Mouse (Mus musculus) adipocyte (in vitro differentiated cells): Measurements from ENCODE around the gene Plekha5.

Source experiments
- DNase-seq: peaks from one replicate; pipeline ENCODE4 v3.0.0-alpha.2; 2016; ENCODE audit warnings: low spot score

Plekha5 gene

DNA sequence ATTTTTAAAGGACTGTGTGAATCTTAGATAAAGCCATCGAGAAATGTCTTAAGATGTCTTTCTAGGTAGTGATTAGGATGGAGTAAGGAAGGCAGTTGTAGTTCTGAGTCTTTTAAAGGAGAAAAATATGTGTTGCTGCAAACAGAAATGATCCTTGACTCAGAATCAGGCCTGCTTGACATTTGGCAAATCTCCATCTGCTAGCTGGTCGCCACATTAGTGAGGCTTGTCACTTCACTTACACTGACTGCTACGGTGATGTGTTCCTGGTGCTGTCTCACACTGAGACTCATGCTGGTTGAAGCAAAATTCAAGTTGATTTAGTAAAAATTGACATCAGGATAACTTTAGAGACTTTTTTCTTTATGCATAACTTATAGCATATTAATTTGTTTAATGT lies 32.0 kb downstream of the Plekha5 start:
- peak; percentile 28 for DNase-seq

DNA sequence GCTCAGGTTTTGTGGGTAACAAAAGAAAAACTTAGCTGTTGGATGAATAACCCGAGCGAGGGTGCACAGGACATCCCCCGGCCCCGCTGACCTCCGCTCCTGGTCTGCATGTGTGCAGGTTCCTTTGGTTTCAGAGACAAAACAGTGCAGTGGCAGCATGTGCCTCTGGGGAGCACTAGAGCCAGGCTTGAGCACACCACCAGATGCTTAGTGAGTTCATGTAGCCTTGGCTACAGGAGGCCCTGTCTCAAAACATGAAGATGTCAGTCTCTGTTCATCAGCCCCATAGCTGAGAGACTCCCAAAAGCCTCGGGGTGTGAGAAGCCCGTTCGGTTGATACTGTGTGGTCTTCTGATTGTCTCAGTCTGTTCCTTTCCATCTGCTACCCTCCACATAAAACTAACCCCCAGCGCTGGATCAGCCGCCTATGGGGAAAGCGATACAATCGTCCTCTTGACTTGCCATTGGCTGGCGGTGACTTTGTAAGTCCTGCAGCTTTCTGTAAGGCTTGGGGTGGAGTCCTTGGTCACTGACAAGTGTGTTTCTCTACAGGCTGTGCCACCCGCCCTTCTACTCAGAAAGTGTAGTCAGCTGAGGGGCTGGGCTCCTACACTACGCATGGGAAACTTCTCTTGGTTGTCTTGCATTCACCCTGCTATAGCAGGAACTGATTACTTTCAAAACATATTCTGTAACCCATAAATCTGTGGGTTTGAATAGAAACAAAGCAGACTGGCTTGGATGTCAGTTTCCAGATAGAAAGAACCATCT lies 32.7 kb downstream of the Plekha5 start:
- no peak for DNase-seq

GRCm38 (mm10) chr6:140460398-140460797 lies 36.5 kb downstream of the Plekha5 start:
- no peak for DNase-seq

DNA sequence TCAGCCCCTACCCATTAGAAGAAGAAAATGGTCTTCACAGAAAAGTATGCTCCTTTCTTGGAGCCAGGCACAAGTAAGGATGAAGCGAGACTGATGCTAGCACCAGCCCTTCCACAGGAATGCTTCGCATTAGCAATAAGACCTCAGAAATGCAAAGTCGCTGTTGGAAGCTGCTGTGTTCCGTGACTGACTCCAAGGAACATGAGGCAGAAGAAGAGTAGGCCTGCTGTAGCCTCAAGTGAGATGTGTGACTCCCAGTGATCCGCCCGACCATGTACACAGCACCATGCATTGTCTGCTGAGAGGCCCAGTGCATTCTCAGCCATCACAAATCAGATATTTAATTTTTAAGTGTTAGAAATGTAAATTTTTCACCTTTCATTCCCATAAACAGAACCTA lies 41.0 kb downstream of the Plekha5 start:
- no peak for DNase-seq

DNA sequence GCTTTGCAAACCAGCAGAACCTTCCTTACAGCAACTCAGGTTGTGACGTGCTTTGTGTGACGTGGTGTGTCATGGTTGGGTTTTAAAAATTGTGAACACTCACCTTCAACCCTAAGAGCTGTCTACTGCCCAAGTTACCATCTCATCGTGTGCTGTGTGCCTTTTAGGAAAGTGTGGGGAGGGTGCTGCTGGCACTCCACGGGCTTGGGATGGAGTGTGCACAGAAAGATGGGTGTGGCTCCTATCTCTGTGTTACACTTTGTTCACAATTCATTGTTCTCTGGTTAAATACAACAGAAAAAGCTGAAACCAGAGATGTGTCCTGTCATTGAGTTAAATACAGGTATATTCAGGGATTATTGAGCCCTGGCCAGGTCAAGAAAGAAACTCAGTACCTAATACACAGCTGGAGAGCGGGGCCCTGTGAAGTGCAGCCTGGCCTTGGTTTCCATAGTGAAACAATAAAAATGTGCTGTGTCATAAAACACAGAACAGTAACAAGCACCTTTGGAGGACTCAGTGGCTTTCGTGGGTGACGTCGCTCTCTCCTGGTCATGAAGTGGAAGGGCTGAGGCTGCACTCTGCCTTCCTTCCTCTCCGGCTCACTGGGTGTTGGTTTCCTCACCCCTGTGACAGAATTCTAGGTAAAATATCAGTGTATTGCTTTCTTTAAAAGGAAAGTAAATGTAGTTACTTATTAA lies 42.2 kb downstream of the Plekha5 start:
- DNase-seq, result peak; percentile 27

- DNase-seq, result no peak
Measured at GRCm38 (mm10) chr6:140466841-140467240, 43.0 kb downstream of the Plekha5 start.

DNA sequence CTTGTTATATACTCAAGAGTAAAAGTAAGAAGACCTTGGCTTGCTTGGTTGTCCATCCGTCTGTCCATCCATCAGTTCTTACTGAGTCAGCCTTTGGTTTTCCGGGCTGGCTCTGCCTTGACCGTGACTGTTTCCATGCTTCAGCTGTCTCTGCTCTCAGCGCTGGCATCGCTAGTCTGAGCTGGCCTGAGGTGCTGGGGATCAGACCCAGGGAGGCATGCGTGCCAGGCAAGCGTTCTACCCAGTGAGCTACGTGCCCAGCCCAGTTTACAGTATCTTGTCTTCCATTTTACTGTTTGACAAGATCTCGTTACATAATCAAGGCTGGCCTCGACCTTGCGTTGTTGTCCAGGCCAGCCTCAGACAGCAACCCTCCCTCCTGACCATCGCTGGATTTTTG lies 44.0 kb downstream of the Plekha5 start:
- DNase-seq, result no peak

DNA sequence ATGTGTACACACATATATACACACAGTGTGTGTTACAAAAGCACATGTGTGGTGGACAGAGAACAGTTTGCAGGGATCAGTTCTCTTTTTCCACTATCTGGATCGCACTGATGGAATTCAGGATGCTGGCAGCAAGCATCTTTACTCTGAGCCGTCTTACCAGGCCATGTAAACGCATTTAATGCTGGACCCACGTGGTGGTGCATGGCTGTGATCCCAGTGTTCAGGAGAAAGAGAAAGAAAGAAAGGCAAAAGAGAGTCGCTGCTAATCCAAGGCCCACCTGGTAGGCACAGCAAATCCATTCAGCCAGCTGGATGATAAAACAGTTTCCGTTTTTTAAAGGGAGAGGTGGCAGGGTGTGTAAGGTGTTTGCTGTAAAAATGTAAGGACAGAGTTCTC lies 45.9 kb downstream of the Plekha5 start:
- DNase-seq, result no peak

- no peak for DNase-seq
Measured at GRCm38 (mm10) chr6:140471751-140472150, 47.9 kb downstream of the Plekha5 start.

DNA sequence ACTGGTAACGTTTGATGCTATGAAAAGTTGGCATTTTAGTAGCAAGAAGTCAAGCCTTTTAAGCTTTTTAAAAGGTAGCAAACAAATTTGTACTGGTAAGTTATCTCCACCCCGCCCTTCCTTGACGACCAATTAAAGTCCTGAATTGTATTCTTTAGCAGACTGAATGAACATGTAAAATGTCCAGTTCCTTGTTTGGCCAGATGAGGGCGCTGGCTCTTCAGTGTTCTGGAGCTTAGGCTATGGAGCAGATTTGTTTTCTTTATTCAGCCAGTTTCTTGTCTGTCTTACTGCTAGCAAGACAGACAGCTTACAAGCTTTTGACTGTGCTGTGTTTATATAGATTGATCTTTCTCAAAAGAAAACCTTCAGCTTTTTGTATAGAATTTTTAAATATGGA lies 48.5 kb downstream of the Plekha5 start:
- peak; percentile 88 for DNase-seq

DNA sequence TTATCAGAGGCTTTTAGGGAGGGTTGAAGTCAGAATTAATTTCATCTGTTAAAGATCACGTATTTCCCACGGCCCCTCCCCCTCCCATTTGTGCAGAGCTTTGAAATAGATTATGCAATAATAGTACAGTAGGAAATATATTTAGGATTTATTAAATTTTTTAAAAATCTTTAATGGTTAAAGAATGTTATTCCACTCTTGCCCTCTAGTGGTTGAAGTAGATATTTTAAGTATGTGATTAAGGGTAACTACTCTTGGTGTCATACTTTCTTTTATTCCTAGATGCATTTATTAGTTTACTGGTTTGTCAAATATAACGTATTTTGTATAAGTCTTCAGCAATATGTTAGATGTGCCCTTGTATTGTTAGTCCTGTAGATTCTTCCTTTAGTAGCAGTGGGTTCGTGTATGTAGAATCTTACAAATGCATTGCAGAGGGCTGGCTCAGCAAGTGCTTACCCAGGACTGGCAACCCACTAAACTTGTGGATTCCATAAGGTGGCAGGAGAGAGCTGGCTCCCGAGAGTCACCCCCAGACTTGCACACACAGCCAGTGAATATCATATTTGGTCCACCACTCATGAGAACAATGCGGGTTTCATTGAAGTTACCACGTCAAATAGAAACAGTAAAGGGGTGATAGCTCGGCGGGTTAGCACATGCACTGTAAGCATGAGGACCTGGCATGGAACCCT lies 51.7 kb downstream of the Plekha5 start:
- peak; percentile 18 for DNase-seq

GRCm38 (mm10) chr6:140476981-140477380 lies 53.1 kb downstream of the Plekha5 start:
- DNase-seq, result peak; percentile 21

- no peak for DNase-seq
Measured at GRCm38 (mm10) chr6:140478031-140478430, 54.2 kb downstream of the Plekha5 start.

- no peak for DNase-seq
Measured at GRCm38 (mm10) chr6:140478943-140479342, 55.1 kb downstream of the Plekha5 start.

DNA sequence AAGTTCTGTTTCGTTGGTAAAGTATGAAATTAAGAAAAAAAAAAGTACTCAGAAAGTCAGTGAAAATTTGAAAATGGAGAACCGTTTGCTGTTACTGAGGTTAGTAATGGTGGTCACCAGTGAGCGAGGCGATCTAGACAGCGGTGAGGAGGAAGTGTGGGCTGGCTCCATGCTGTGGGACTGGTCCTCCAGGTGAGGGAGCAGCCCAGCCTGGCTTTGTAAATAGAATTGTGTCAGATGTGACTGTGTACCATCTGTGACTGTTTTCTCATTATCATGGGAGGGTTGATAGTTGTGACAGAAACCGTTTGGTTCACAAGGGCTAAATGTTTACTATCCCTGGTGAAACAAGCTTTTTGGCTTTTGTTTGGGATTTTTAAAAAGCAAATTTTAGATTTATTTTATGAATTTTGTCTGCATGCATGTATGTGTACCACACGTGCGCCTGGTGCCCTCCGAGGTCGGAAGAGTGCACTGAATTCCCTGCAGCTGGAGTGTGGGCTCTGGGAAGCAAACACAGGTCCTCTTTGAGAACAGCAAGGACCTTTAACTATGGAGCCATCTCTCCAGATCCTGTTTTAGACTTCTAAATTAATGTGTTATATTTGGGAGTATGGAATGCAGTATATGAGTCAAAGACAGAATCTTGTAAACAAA lies 56.7 kb downstream of the Plekha5 start:
- DNase-seq, result no peak

- peak; percentile 67 for DNase-seq
Measured at GRCm38 (mm10) chr6:140481701-140482460, 58.0 kb downstream of the Plekha5 start.

- peak; percentile 55 for DNase-seq
Measured at GRCm38 (mm10) chr6:140484170-140484569, 60.3 kb downstream of the Plekha5 start.

DNA sequence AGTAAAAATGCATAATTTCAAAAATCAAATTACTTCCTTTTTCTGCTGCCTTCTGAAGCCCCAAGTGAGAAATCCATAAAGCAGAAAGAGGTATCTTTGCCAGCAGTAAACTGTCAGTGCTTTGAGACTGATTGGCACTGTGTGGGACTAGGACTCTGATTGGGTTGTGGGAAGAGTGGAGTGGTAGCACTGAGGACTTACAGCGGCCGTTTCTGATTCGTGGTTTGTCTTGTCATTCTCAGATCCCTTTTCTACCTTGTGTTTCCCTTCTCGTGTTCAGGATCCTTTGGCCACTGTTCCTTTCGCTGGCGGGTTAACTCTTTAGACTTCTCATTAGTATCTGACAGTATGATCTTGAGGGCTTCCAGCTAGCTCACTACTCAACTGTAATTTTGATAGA lies 61.8 kb downstream of the Plekha5 start:
- no peak for DNase-seq

GRCm38 (mm10) chr6:140486685-140487084 lies 62.8 kb downstream of the Plekha5 start:
- DNase-seq, result no peak

DNA sequence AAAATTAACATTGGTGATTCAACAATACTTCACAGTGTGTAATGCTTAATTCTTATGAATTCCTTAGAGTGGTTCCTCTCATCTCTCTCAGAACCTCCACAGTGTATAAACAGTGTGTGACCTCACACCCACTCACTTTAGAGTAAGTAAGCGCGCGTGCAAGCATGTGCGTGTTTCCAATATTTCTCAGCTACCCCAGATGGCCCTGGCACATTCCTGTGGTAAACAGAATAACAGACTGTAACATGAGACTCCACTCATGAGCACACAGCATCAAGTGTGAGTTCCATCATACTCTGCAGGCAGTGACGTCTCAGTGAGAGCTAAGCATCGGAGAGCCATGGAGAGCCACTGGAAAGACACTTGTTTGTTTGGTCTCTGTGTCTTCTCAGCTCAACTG lies 63.6 kb downstream of the Plekha5 start:
- DNase-seq, result peak; percentile 31

DNA sequence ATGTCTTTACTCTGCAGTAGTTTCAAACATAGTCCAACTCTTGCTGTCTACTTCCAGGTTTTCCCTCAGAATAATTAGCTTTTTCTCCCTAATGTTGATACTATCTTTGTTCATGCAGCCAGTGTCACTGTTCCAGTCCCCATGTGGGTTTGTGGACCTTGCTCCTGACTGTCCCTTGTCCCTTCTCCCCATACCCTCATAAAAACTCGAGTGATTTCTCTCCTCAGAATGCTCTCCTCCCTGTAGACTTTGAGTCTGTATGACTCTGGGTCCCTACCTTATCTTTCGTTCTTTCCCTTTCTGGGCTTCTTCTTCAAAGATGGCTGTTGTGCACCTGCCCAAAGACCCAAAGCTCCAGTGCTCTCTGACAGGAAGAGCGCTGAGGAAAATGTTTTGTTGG lies 64.8 kb downstream of the Plekha5 start:
- no peak for DNase-seq

GRCm38 (mm10) chr6:140489570-140489969 lies 65.7 kb downstream of the Plekha5 start:
- no peak for DNase-seq
